Mouse (Mus musculus) retina, adult 2 months (tissue): ENCODE measurements around the gene Gm12789.
"Not testable (repeated sequence)": the region's sequence is repeated elsewhere in the genome, so short reads cannot be mapped to it uniquely, and the experiment has no call there.

ENCODE experiments used
- DNase-seq: peaks from one replicate; pipeline ENCODE4 v3.0.0-alpha.2; 2012; ENCODE audit warnings: low read depth, low spot score

The Gm12789 gene

GRCm38 (mm10) chr4:101986326-101986725, at the start of gene Gm12789:
Gm12789 (plus strand) TSS chr4:101986626.
- not testable (repeated sequence) for DNase-seq

- DNase-seq = not testable (repeated sequence)
Observed at GRCm38 (mm10) chr4:101940107-101940506, 46.3 kb upstream of the Gm12789 start, which contains the start of gene Gm12794. Gm12794 (plus strand) TSS chr4:101940407.

- DNase-seq = not testable (repeated sequence)
Observed at GRCm38 (mm10) chr4:101980949-101981348, 5.5 kb upstream of the Gm12789 start, which contains the start of gene Gm12790. Gm12790 (minus strand) TSS chr4:101981049.

GRCm38 (mm10) chr4:101985678-101986077, 748 bp upstream of the Gm12789 start:
- DNase-seq = no peak

GRCm38 (mm10) chr4:101997426-101997825, 11.0 kb downstream of the Gm12789 start:
- no peak for DNase-seq

GRCm38 (mm10) chr4:101998267-101998922, 12.0 kb downstream of the Gm12789 start:
- DNase-seq = peak; percentile 71

GRCm38 (mm10) chr4:102026619-102027018, 40.2 kb downstream of the Gm12789 start:
- DNase-seq = no peak
